Mouse (Mus musculus): ENCODE measurements around the gene Khdrbs1. TPM values are rescaled to one million over a fixed set of nuclear protein-coding genes. Genes with fewer than 3 reads are reported as not detected.
A peak's percentile ranks its signal among the peaks of the same experiment; 100 is the strongest.

Khdrbs1 gene
- polyA plus RNA-seq, 1 experiment from 2014 or later, result 95.2 TPM

- ChIA-PET CTCF (no interaction called here), POLR2A (no interaction called here)
- no peak for TF ChIP-seq CTCF (IDR thresholded peaks at IDR 0.05)
- DNase-seq (ENCODE audit: low read depth, low spot score) (no peak), ATAC-seq (no peak)
- no peaks in the 10 kb centered on the region for H3K27me3 ChIP-seq
- in situ Hi-C loops (cut with MboI; ENCODE audit: low pct_unique_long_range_greater_than_20kb), result no loop called here
Measured at GRCm38 (mm10) chr4:129681837-129682236, 60.3 kb downstream of the Khdrbs1 start.

GRCm38 (mm10) chr4:129672878-129673449, 69.1 kb downstream of the Khdrbs1 start:
- H3K27me3 ChIP-seq, result no peaks in the 10 kb centered on the region
- in situ Hi-C loops (cut with MboI; ENCODE audit: low pct_unique_long_range_greater_than_20kb), result no loop called here
- POLR2A ChIA-PET, result interaction anchor here (1.4 kb wide), 1 partner anchor 23 kb away, joined by 4 read pairs; no protein-coding TSS in a partner anchor
- TF ChIP-seq CTCF (IDR thresholded peaks at IDR 0.05), result no peak
- CTCF ChIA-PET, result no interaction called here
- ATAC-seq, result no peak
- no peak for DNase-seq (ENCODE audit: low read depth, low spot score)

GRCm38 (mm10) chr4:129672083-129672877, 69.8 kb downstream of the Khdrbs1 start, which contains the start of gene Kpna6:
Kpna6 (minus strand) TSS chr4:129672767.
- ChIA-PET CTCF (no interaction called here), POLR2A (interaction anchor here (1.4 kb wide), 1 partner anchor 24 kb away, joined by 4 read pairs; no protein-coding TSS in a partner anchor)
- TF ChIP-seq CTCF (IDR thresholded peaks at IDR 0.05), result no peak
- H3K27me3 ChIP-seq, result no peaks in the 10 kb centered on the region
- peak; percentile 66 for ATAC-seq
- in situ Hi-C loops (cut with MboI; ENCODE audit: low pct_unique_long_range_greater_than_20kb), result no loop called here
- DNase-seq (ENCODE audit: low read depth, low spot score), result peak; percentile 70

GRCm38 (mm10) chr4:129671491-129672082, 70.5 kb downstream of the Khdrbs1 start:
- ChIA-PET CTCF (no interaction called here), POLR2A (interaction anchor here (0.6 kb wide), 1 partner anchor 509 kb away, joined by 3 read pairs; no protein-coding TSS in a partner anchor)
- TF ChIP-seq CTCF (IDR thresholded peaks at IDR 0.05), result peak; percentile 88
- no peaks in the 10 kb centered on the region for H3K27me3 ChIP-seq
- ATAC-seq (no peak), DNase-seq (ENCODE audit: low read depth, low spot score) (peak; percentile 6)
- in situ Hi-C loops (cut with MboI; ENCODE audit: low pct_unique_long_range_greater_than_20kb), result no loop called here

- in situ Hi-C loops (cut with MboI; ENCODE audit: low pct_unique_long_range_greater_than_20kb), result no loop called here
- DNase-seq (ENCODE audit: low read depth, low spot score) (no peak), ATAC-seq (no peak)
- H3K27me3 ChIP-seq, result no peaks in the 10 kb centered on the region
- ChIA-PET POLR2A (no interaction called here), CTCF (no interaction called here)
- no peak for TF ChIP-seq CTCF (IDR thresholded peaks at IDR 0.05)
Measured at GRCm38 (mm10) chr4:129662255-129662813, 79.8 kb downstream of the Khdrbs1 start.

GRCm38 (mm10) chr4:129661584-129661983, 80.5 kb downstream of the Khdrbs1 start:
- ATAC-seq, result no peak
- POLR2A ChIA-PET, result interaction anchor here (0.6 kb wide), 1 partner anchor 17 kb away, joined by 3 read pairs; no protein-coding TSS in a partner anchor
- TF ChIP-seq CTCF (IDR thresholded peaks at IDR 0.05), result no peak

GRCm38 (mm10) chr4:129654770-129655169, 87.3 kb downstream of the Khdrbs1 start:
- TF ChIP-seq CTCF (IDR thresholded peaks at IDR 0.05), result no peak

More at GRCm38 (mm10) chr4:129661584-129661983, 80.5 kb downstream of the Khdrbs1 start:
- in situ Hi-C loops (cut with MboI; ENCODE audit: low pct_unique_long_range_greater_than_20kb), result no loop called here
- no peaks in the 10 kb centered on the region for H3K27me3 ChIP-seq
- DNase-seq (ENCODE audit: low read depth, low spot score), result no peak
- CTCF ChIA-PET, result no interaction called here

More at GRCm38 (mm10) chr4:129654770-129655169, 87.3 kb downstream of the Khdrbs1 start:
- ChIA-PET POLR2A (no interaction called here), CTCF (no interaction called here)
- in situ Hi-C loops (cut with MboI; ENCODE audit: low pct_unique_long_range_greater_than_20kb), result no loop called here
- no peaks in the 10 kb centered on the region for H3K27me3 ChIP-seq
- ATAC-seq, result no peak
- DNase-seq (ENCODE audit: low read depth, low spot score), result no peak

Other genes starting within 250 kb of the Khdrbs1 start
- gene Marcksl1, start 228.7 kb downstream of the Khdrbs1 start, polyA plus RNA-seq (2021), result 115 TPM
- 59.7 TPM for gene Hdac1, start 199.6 kb downstream of the Khdrbs1 start, polyA plus RNA-seq (2021)
- gene Lck, start 168.7 kb downstream of the Khdrbs1 start, polyA plus RNA-seq (2021), result 0.12 TPM
- gene Fam167b, start 163.8 kb downstream of the Khdrbs1 start, polyA plus RNA-seq (2021), result not detected
- gene Eif3i, start 141.7 kb downstream of the Khdrbs1 start, polyA plus RNA-seq (2021), result 139 TPM
- 79.8 TPM for gene Tmem234, start 141.6 kb downstream of the Khdrbs1 start, polyA plus RNA-seq (2021)
- gene Dcdc2b, start 128.0 kb downstream of the Khdrbs1 start, polyA plus RNA-seq (2021), result 0.47 TPM
- 13.3 TPM for gene Iqcc, start 123.2 kb downstream of the Khdrbs1 start, polyA plus RNA-seq (2021)
- gene Ccdc28b, start 118.4 kb downstream of the Khdrbs1 start, polyA plus RNA-seq (2021), result 18.1 TPM
- 51.2 TPM for gene Txlna, start 101.2 kb downstream of the Khdrbs1 start, polyA plus RNA-seq (2021)
- gene Kpna6, start 69.5 kb downstream of the Khdrbs1 start, polyA plus RNA-seq (2021), result 43.9 TPM
- gene Tmem39b, start 45.5 kb downstream of the Khdrbs1 start, polyA plus RNA-seq (2021), result 7.8 TPM
- 92.4 TPM for gene Ptp4a2, start 68.9 kb upstream of the Khdrbs1 start, polyA plus RNA-seq (2021)
- 0.03 TPM for gene Spocd1, start 186.9 kb upstream of the Khdrbs1 start, polyA plus RNA-seq (2021)
- 3.4 TPM for gene Adgrb2, start 242.6 kb upstream of the Khdrbs1 start, polyA plus RNA-seq (2021)